Mouse (Mus musculus): ENCODE measurements around the gene Tmem243. TPM values are rescaled to one million over a fixed set of nuclear protein-coding genes. Genes with fewer than 3 reads are reported as not detected.
A peak's percentile ranks its signal among the peaks of the same experiment; 100 is the strongest.

Gene Tmem243
- polyA plus RNA-seq, 1 experiment = 20.8 TPM

DNA sequence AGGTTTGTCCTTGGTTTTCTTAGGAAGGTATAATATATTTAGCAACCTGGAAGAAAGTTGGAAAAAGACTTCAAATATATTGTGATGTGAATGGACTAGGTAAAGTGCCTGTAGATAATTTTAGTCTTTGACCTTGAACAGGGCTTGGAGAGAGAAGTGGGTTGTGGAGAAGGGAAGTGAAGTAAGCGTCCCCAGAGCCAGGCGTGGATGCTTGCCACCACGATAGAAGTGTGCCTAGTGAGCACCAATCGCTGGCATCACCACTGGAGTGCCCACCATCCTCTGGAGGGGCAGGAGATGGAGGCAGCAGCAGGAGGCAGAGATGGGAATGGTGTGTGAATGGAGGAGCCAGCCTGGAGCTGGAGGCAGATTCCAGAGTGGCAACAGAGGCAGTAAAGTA, 7.0 kb upstream of the Tmem243 start:
- DNase-seq = no peak
- H3K27ac ChIP-seq (ENCODE audit: insufficient read depth, low read length) = no peak overlapping the region
- WGBS = 62% methylated on average over 4 of the region's 4 CpGs
- no peak overlapping the region for H3K4me3 ChIP-seq (replicated peaks; ENCODE audit: insufficient read depth, low read depth, low read length)
- no peak for TF ChIP-seq CTCF (IDR thresholded peaks at IDR 0.05; ENCODE audit: borderline replicate concordance, insufficient read depth, low read depth, low read length)
- TF ChIP-seq POLR2A (IDR thresholded peaks at IDR 0.05; ENCODE audit: borderline replicate concordance, insufficient read depth, low read length) = no peak
- no peaks in the 10 kb centered on the region for H3K4me1 ChIP-seq (ENCODE audit: control insufficient read depth, insufficient read depth, low read length)
- H3K27me3 ChIP-seq (ENCODE audit: control insufficient read depth, insufficient read depth, low read length) = no peaks in the 10 kb centered on the region

DNA sequence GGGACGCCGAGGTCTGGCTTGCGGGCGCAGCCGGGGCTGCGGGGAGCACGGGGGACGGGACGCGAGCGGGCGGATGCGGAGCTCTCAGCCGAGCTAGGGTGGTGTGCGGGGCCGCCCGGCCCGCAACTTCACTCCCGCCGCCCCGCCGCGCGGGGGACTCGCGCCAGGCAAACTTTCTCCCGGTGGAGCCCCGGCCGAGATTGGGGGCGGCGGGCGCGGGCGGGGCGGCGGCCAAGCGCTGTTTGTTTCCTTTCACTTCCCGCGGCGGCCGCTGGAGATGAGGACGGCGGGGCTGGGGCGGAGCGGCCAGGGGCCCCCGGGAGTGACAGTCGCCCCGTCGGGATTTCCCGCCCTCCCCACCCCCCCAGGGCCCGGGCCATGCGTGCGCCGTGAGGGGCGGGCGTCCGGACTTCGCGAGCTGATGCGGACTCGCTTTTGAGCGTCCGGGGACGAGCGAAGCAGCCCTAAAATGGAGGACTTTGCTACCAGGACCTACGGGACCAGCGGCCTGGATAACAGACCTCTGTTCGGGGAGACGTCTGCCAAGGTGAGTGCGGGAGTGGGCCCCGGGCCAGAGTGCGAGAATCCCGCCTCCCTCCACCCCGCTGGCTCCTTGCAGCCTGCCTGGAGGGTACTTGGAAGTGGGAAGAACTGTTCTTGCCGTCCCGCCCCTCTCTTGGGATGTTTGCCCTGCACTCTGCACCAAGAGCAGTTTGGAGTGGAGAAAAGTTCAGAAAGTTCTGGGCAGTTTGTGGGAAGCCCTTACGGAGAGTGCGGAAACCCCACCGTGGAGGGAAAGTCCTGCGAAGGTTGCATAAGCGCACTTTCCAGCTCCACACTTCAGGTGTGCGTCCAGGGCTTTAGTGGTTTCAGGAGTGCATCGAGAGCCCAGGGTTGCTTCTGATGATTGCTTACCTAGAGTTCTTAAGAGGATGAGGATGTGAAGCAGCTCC, 657 bp downstream of the Tmem243 start:
- no peak overlapping the region for H3K27ac ChIP-seq (ENCODE audit: insufficient read depth, low read length)
- peak; percentile 70 to 74 for DNase-seq
- peak overlapping the region; percentile 79 for H3K4me3 ChIP-seq (replicated peaks; ENCODE audit: insufficient read depth, low read depth, low read length)
- WGBS = 2% methylated on average over 81 of the region's 83 CpGs
- TF ChIP-seq POLR2A (IDR thresholded peaks at IDR 0.05; ENCODE audit: borderline replicate concordance, insufficient read depth, low read length) (no peak), CTCF (IDR thresholded peaks at IDR 0.05; ENCODE audit: borderline replicate concordance, insufficient read depth, low read depth, low read length) (no peak)
- H3K27me3 ChIP-seq (ENCODE audit: control insufficient read depth, insufficient read depth, low read length) = no peaks in the 10 kb centered on the region
- peaks cover 4% of the 10 kb centered on the region; the same call in 1 of the 2 replicates for H3K4me1 ChIP-seq (ENCODE audit: control insufficient read depth, insufficient read depth, low read length)

DNA sequence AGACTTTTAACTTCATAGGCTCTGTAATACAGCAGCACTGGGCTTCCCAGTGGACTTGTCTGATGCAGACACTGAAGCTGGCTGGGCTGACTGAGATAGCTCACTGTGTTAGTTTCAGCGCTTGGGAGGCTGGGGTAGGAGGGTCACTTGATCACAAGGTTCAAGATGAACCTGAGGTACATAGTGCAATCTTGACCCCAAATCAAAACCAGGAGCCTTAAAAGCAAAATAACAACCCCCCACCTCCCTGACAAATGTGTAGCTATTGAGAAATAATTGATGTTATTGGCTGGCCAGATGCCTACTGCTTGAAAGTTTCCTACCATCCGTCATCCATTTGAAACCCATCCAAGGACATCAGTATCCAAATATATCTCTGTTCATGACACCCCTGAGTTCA, 2.2 kb downstream of the Tmem243 start:
- Histone ChIP-seq H3K27ac (ENCODE audit: insufficient read depth, low read length) (no peak overlapping the region), H3K4me3 (replicated peaks; ENCODE audit: insufficient read depth, low read depth, low read length) (no peak overlapping the region), H3K27me3 (ENCODE audit: control insufficient read depth, insufficient read depth, low read length) (no peaks in the 10 kb centered on the region), H3K4me1 (ENCODE audit: control insufficient read depth, insufficient read depth, low read length) (peaks cover 4% of the 10 kb centered on the region; the same call in 1 of the 2 replicates)
- TF ChIP-seq POLR2A (IDR thresholded peaks at IDR 0.05; ENCODE audit: borderline replicate concordance, insufficient read depth, low read length) = no peak
- TF ChIP-seq CTCF (IDR thresholded peaks at IDR 0.05; ENCODE audit: borderline replicate concordance, insufficient read depth, low read depth, low read length) = no peak
- 72% methylated on average over 2 of the region's 2 CpGs for WGBS
- DNase-seq = no peak

DNA sequence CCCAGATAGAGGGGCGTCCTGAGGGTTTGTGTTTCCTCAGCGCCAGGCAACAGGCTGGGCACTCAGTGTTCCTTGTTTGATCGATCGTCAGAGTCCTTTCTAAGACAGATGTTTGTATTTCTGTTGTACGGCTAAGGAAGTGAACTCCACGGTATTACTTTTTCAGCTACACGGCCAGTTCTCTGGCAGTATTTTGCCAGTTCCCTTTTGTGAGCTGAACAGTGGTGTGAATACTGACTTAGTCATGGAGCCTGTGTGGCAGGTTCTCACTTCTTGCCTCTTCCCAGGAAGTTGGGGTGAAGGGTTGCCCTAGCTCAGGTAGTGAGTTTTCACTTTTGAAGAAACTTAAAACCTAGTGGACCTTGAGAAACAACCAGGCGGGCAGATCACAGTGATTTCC, 3.5 kb downstream of the Tmem243 start:
- Histone ChIP-seq H3K27me3 (ENCODE audit: control insufficient read depth, insufficient read depth, low read length) (no peaks in the 10 kb centered on the region), H3K4me1 (ENCODE audit: control insufficient read depth, insufficient read depth, low read length) (peaks cover 4% of the 10 kb centered on the region; the same call in 1 of the 2 replicates), H3K4me3 (replicated peaks; ENCODE audit: insufficient read depth, low read depth, low read length) (no peak overlapping the region), H3K27ac (ENCODE audit: insufficient read depth, low read length) (no peak overlapping the region)
- WGBS = 87% methylated on average over 8 of the region's 8 CpGs
- TF ChIP-seq POLR2A (IDR thresholded peaks at IDR 0.05; ENCODE audit: borderline replicate concordance, insufficient read depth, low read length) (no peak), CTCF (IDR thresholded peaks at IDR 0.05; ENCODE audit: borderline replicate concordance, insufficient read depth, low read depth, low read length) (no peak)
- no peak for DNase-seq

DNA sequence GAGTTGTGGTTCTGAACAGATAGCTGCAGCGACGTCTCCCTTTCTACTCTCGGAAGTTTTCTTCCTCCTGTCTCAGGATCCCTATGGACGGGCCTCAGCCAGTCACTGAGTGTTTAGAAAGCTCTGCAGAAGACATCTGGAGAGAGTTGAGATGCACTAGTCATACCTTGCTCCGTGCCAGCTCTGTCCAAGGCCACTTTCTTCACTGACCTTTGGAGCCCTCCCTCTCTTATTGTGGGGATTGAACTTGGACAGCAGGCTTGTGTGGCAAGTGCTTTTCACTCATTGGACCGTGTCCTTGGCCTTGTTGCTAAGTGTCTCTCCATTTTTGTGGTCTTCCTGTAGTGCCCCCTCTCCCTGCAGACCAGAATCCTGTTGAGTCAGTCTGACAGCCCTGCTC, 6.3 kb downstream of the Tmem243 start:
- Histone ChIP-seq H3K27me3 (ENCODE audit: control insufficient read depth, insufficient read depth, low read length) (no peaks in the 10 kb centered on the region), H3K4me1 (ENCODE audit: control insufficient read depth, insufficient read depth, low read length) (no peaks in the 10 kb centered on the region), H3K27ac (ENCODE audit: insufficient read depth, low read length) (no peak overlapping the region), H3K4me3 (replicated peaks; ENCODE audit: insufficient read depth, low read depth, low read length) (no peak overlapping the region)
- no peak for TF ChIP-seq CTCF (IDR thresholded peaks at IDR 0.05; ENCODE audit: borderline replicate concordance, insufficient read depth, low read depth, low read length)
- no peak for TF ChIP-seq POLR2A (IDR thresholded peaks at IDR 0.05; ENCODE audit: borderline replicate concordance, insufficient read depth, low read length)
- 83% methylated on average over 6 of the region's 6 CpGs for WGBS
- no peak for DNase-seq

DNA sequence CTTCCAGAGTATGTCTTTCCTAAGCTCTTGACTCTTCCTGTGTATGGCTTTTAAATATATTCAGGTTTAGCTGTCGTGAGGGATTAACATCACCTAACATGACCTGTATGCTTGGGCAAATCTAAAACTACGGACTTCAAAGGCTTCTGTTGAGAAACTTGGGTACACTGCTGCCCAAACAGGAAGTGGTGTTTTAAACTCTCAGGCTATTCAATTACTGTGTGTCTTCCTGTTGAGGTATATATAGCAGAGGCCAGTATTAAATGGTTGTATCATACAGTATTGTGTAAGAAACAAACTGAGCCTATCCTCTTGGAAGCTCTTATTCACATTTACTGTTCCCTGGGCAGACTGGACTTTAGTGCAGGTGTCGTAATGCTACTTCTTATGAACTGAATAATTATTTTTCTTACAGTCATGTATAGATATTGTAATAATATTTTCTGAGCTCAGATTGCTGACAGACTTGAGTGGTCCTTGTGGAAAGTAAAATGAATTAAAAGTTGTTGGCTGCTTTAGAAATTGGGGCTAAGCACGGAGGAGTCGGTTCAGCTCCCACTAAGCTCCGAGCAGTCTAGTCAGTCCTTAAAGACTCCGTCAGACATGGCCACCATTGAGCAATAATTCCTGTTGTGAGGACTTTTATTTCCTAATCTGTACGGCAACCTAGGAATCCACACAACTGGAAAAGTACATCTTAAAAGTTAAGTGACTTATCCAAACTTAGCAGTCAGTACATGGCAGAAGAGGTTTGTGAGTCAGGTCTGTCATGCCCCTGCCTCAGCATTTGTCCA, 7.0 kb downstream of the Tmem243 start:
- no peak for TF ChIP-seq CTCF (IDR thresholded peaks at IDR 0.05; ENCODE audit: borderline replicate concordance, insufficient read depth, low read depth, low read length)
- TF ChIP-seq POLR2A (IDR thresholded peaks at IDR 0.05; ENCODE audit: borderline replicate concordance, insufficient read depth, low read length) = no peak
- WGBS = 85% methylated on average over 8 of the region's 8 CpGs

DNA sequence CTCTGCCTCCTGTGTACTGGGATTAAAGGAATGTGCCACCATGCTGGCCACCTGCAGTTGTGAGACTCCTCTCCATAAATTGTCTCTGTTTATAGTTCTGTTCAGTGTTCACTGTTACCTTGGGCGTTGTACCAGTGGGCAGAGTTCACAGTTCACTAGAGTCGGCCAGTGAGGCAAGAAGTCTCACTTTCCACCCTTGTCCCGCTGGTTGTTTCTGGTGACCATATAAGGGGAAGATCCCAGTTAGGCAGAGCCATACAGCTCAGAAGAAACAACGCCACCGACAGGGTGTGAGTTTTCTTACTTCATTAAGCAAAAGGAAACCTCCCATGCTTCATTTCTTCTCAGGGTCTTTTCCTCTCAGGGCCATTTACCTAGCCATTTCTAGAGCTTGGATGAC, 8.0 kb downstream of the Tmem243 start:
- no peak for TF ChIP-seq CTCF (IDR thresholded peaks at IDR 0.05; ENCODE audit: borderline replicate concordance, insufficient read depth, low read depth, low read length)
- Histone ChIP-seq H3K27me3 (ENCODE audit: control insufficient read depth, insufficient read depth, low read length) (no peaks in the 10 kb centered on the region), H3K4me3 (replicated peaks; ENCODE audit: insufficient read depth, low read depth, low read length) (no peak overlapping the region), H3K27ac (ENCODE audit: insufficient read depth, low read length) (no peak overlapping the region), H3K4me1 (ENCODE audit: control insufficient read depth, insufficient read depth, low read length) (no peaks in the 10 kb centered on the region)
- DNase-seq = no peak
- WGBS = 89% methylated on average over 5 of the region's 5 CpGs

More for the DNA sequence above, 7.0 kb downstream of the Tmem243 start:
- no peak overlapping the region for H3K27ac ChIP-seq (ENCODE audit: insufficient read depth, low read length)
- no peaks in the 10 kb centered on the region for H3K27me3 ChIP-seq (ENCODE audit: control insufficient read depth, insufficient read depth, low read length)
- H3K4me3 ChIP-seq (replicated peaks; ENCODE audit: insufficient read depth, low read depth, low read length) = no peak overlapping the region
- no peaks in the 10 kb centered on the region for H3K4me1 ChIP-seq (ENCODE audit: control insufficient read depth, insufficient read depth, low read length)
- no peak for DNase-seq

All from cerebellum, adult 2 months (tissue).